Mouse (Mus musculus) megakaryocyte, embryonic 14.5 days (primary cell): Measurements from ENCODE around the gene Epas1. TPM values are rescaled to one million over a fixed set of nuclear protein-coding genes. Genes with fewer than 3 reads are reported as not detected.

Experiments used
- H3K27me3 ChIP-seq: replicated peaks from 2 replicates; pipeline ENCODE3; 2012; ENCODE audit warnings: inconsistent platforms
- H3K36me3 ChIP-seq: replicated peaks from 2 replicates; pipeline ENCODE3; 2012; ENCODE audit warnings: low read length, inconsistent platforms, mixed read lengths
- H3K4me1 ChIP-seq: 2 replicates; pipeline ENCODE4 v1.6.1; 2012; ENCODE audit warnings: inconsistent platforms
- H3K4me3 ChIP-seq: replicated peaks from 2 replicates; pipeline ENCODE3; 2012; ENCODE audit warnings: moderate library complexity, mild to moderate bottlenecking, inconsistent platforms
- H3K9me3 ChIP-seq: 2 replicates; pipeline ENCODE4 v1.6.1; 2012; ENCODE audit warnings: inconsistent platforms
- FLI1 ChIP-seq: IDR thresholded peaks from 2 replicates; pipeline ENCODE4 v1.6.1; 2012; ENCODE audit warnings: low read length, inconsistent platforms, mixed read lengths
- GATA1 ChIP-seq: IDR thresholded peaks from 3 replicates; pipeline ENCODE4 v1.6.1; 2012; ENCODE audit warnings: mixed read lengths, low read length, inconsistent platforms, borderline replicate concordance
- polyA plus RNA-seq: library from polyadenylated mRNA; stranded (reverse); fragments of >175 nt; gene quantifications from 2 replicates; pipeline ENCODE4 v1.2.3, GENCODE M21; 2012; ENCODE audit warnings: low replicate concordance; ENCODE audit not compliant: insufficient read depth

Gene Epas1
- polyA plus RNA-seq, 1 experiment, result 0.96 TPM

GRCm38 (mm10) chr17:86839308-86839707, 85.8 kb downstream of the Epas1 start:
- Histone ChIP-seq H3K9me3 (no peaks in the 10 kb centered on the region), H3K36me3 (no peaks in the 10 kb centered on the region), H3K27me3 (peaks cover 29% of the 10 kb centered on the region), H3K4me1 (no peaks in the 10 kb centered on the region), H3K4me3 (no peak overlapping the region)
- no peak for TF ChIP-seq GATA1
- TF ChIP-seq FLI1, result no peak

GRCm38 (mm10) chr17:86850700-86851337, 97.3 kb downstream of the Epas1 start:
- TF ChIP-seq GATA1 (no peak), FLI1 (no peak)
- Histone ChIP-seq H3K36me3 (no peaks in the 10 kb centered on the region), H3K4me3 (no peak overlapping the region), H3K4me1 (no peaks in the 10 kb centered on the region), H3K27me3 (peaks cover 8% of the 10 kb centered on the region), H3K9me3 (no peaks in the 10 kb centered on the region)

- Histone ChIP-seq H3K9me3 (no peaks in the 10 kb centered on the region), H3K36me3 (no peaks in the 10 kb centered on the region), H3K27me3 (peaks cover 8% of the 10 kb centered on the region), H3K4me3 (no peak overlapping the region), H3K4me1 (no peaks in the 10 kb centered on the region)
- TF ChIP-seq FLI1 (no peak), GATA1 (no peak)
These were observed 98.3 kb downstream of the Epas1 start for GRCm38 (mm10) chr17:86851782-86852181.

GRCm38 (mm10) chr17:86852591-86853031, 99.1 kb downstream of the Epas1 start:
- Histone ChIP-seq H3K9me3 (no peaks in the 10 kb centered on the region), H3K4me1 (no peaks in the 10 kb centered on the region), H3K4me3 (no peak overlapping the region), H3K36me3 (no peaks in the 10 kb centered on the region), H3K27me3 (peaks cover 8% of the 10 kb centered on the region)
- TF ChIP-seq GATA1 (no peak), FLI1 (no peak)

- no peak overlapping the region for H3K4me3 ChIP-seq
- H3K27me3 ChIP-seq, result peaks cover 25% of the 10 kb centered on the region
- no peak for TF ChIP-seq FLI1
- TF ChIP-seq GATA1, result no peak
- no peaks in the 10 kb centered on the region for H3K4me1 ChIP-seq
- no peaks in the 10 kb centered on the region for H3K9me3 ChIP-seq
- H3K36me3 ChIP-seq, result no peaks in the 10 kb centered on the region
These were observed 117.1 kb downstream of the Epas1 start for GRCm38 (mm10) chr17:86870586-86870985.

GRCm38 (mm10) chr17:86872643-86873042, 119.1 kb downstream of the Epas1 start:
- no peaks in the 10 kb centered on the region for H3K9me3 ChIP-seq
- no peak overlapping the region for H3K4me3 ChIP-seq
- H3K4me1 ChIP-seq, result no peaks in the 10 kb centered on the region
- no peak for TF ChIP-seq FLI1
- no peak for TF ChIP-seq GATA1
- H3K27me3 ChIP-seq, result peaks cover 30% of the 10 kb centered on the region
- no peaks in the 10 kb centered on the region for H3K36me3 ChIP-seq

GRCm38 (mm10) chr17:86876940-86877339, 123.4 kb downstream of the Epas1 start:
- Histone ChIP-seq H3K9me3 (no peaks in the 10 kb centered on the region), H3K4me3 (no peak overlapping the region), H3K4me1 (no peaks in the 10 kb centered on the region), H3K36me3 (no peaks in the 10 kb centered on the region), H3K27me3 (peaks cover 32% of the 10 kb centered on the region)
- TF ChIP-seq GATA1, result no peak
- no peak for TF ChIP-seq FLI1

GRCm38 (mm10) chr17:86877747-86878146, 124.2 kb downstream of the Epas1 start:
- H3K4me3 ChIP-seq, result no peak overlapping the region
- H3K27me3 ChIP-seq, result peaks cover 30% of the 10 kb centered on the region
- no peak for TF ChIP-seq GATA1
- TF ChIP-seq FLI1, result no peak
- H3K4me1 ChIP-seq, result no peaks in the 10 kb centered on the region
- H3K36me3 ChIP-seq, result no peaks in the 10 kb centered on the region
- H3K9me3 ChIP-seq, result no peaks in the 10 kb centered on the region

- Histone ChIP-seq H3K36me3 (no peaks in the 10 kb centered on the region), H3K4me1 (no peaks in the 10 kb centered on the region), H3K9me3 (no peaks in the 10 kb centered on the region), H3K4me3 (no peak overlapping the region), H3K27me3 (peaks cover 16% of the 10 kb centered on the region)
- TF ChIP-seq GATA1, result no peak
- no peak for TF ChIP-seq FLI1
These were observed 126.6 kb downstream of the Epas1 start for GRCm38 (mm10) chr17:86880056-86880455.

GRCm38 (mm10) chr17:86880461-86881044, 127.1 kb downstream of the Epas1 start:
- H3K9me3 ChIP-seq, result no peaks in the 10 kb centered on the region
- no peak overlapping the region for H3K4me3 ChIP-seq
- TF ChIP-seq FLI1 (no peak), GATA1 (no peak)
- H3K4me1 ChIP-seq, result no peaks in the 10 kb centered on the region
- peaks cover 14% of the 10 kb centered on the region for H3K27me3 ChIP-seq
- H3K36me3 ChIP-seq, result no peaks in the 10 kb centered on the region

Other genes with a start within 250 kb of the Epas1 start
- not detected in 2 replicates for gene Gm10309, start 248.5 kb upstream of the Epas1 start, polyA plus RNA-seq
- not detected in 2 replicates for gene Tmem247, start 163.6 kb downstream of the Epas1 start, polyA plus RNA-seq
- gene Atp6v1e2, start 194.2 kb downstream of the Epas1 start, polyA plus RNA-seq, result not detected in 2 replicates
- 0.77 TPM in 1 of 2 replicates, not detected in the other for gene Rhoq, start 209.4 kb downstream of the Epas1 start, polyA plus RNA-seq